Mouse (Mus musculus): ENCODE results near the gene Cped1. TPM values are rescaled to one million over a fixed set of nuclear protein-coding genes. Genes with fewer than 3 reads are reported as not detected.

Cped1 gene
- polyA plus RNA-seq, 1 experiment from 2014 or later = 67.9 TPM

- Histone ChIP-seq H3K9ac (ENCODE audit: low read depth, low read length) (peak overlapping the region; percentile 29; the same call in 1 of the 2 replicates), H3K4me3 (ENCODE audit: low read length) (peak overlapping the region; percentile 7), H3K27me3 (ENCODE audit: control insufficient read depth, insufficient read depth, low read length) (no peaks in the 10 kb centered on the region), H3K27ac (ENCODE audit: low read depth, low read length) (no peak overlapping the region), H3K36me3 (ENCODE audit: control insufficient read depth, insufficient read depth, low read length) (no peaks in the 10 kb centered on the region), H3K4me1 (ENCODE audit: control insufficient read depth, insufficient read depth, low read length) (0 out of 2 replicates have a peak, but pooled peaks cover 8% of the 10 kb centered on the region), H3K4me2 (replicated peaks; ENCODE audit: low read depth, low read length) (peak overlapping the region; percentile 59; the same call in 1 of the 2 replicates), H3K9me3 (ENCODE audit: control insufficient read depth, low read length) (no peaks in the 10 kb centered on the region)
- 52% methylated on average over 4 of the region's 4 CpGs for WGBS
- ATAC-seq (ENCODE audit: low FRiP score, low TSS enrichment) = no peak
Measured at GRCm38 (mm10) chr6:21991151-21991550, 5.4 kb downstream of the Cped1 start.

- Histone ChIP-seq H3K36me3 (ENCODE audit: control insufficient read depth, insufficient read depth, low read length) (no peaks in the 10 kb centered on the region), H3K4me3 (ENCODE audit: low read length) (no peak overlapping the region), H3K9me3 (ENCODE audit: control insufficient read depth, low read length) (no peaks in the 10 kb centered on the region), H3K4me2 (replicated peaks; ENCODE audit: low read depth, low read length) (no peak overlapping the region), H3K4me1 (ENCODE audit: control insufficient read depth, insufficient read depth, low read length) (peaks cover 19% of the 10 kb centered on the region), H3K27me3 (ENCODE audit: control insufficient read depth, insufficient read depth, low read length) (no peaks in the 10 kb centered on the region), H3K9ac (ENCODE audit: low read depth, low read length) (no peak overlapping the region), H3K27ac (ENCODE audit: low read depth, low read length) (peak overlapping the region; percentile 30; the same call in 1 of the 2 replicates)
- 49% methylated on average over 2 of the region's 2 CpGs for WGBS
- ATAC-seq (ENCODE audit: low FRiP score, low TSS enrichment) = no peak
Measured at GRCm38 (mm10) chr6:21993070-21993469, 7.4 kb downstream of the Cped1 start.

DNA sequence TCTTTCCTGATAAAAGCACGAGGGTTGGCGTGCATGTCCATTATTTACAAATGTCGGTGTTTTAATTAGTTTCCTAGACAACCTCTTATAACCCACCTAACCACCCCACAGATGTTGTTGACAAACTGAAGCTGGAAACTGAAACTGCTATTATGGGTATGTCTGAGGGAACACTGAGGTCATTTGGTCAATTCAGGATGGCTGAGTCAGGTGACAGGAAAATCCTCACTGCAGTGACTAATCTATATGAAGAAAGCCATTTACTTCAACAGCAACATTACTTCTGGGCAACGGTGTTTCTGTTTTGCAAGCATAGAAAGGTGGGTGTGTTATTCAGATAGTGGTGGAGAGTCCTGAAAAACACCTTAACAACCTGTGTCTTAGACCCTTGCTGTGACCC is 12.4 kb downstream of the Cped1 start:
- H3K9ac ChIP-seq (ENCODE audit: low read depth, low read length) = no peak overlapping the region
- no peak overlapping the region for H3K4me3 ChIP-seq (ENCODE audit: low read length)
- peak overlapping the region; percentile 88 for H3K27ac ChIP-seq (ENCODE audit: low read depth, low read length)
- no peak overlapping the region for H3K4me2 ChIP-seq (replicated peaks; ENCODE audit: low read depth, low read length)
- peaks cover 3% of the 10 kb centered on the region; the same call in 1 of the 2 replicates for H3K36me3 ChIP-seq (ENCODE audit: control insufficient read depth, insufficient read depth, low read length)
- ATAC-seq (ENCODE audit: low FRiP score, low TSS enrichment) = no peak
- WGBS = 32% methylated on average over 4 of the region's 4 CpGs
- no peaks in the 10 kb centered on the region for H3K9me3 ChIP-seq (ENCODE audit: control insufficient read depth, low read length)
- H3K4me1 ChIP-seq (ENCODE audit: control insufficient read depth, insufficient read depth, low read length) = peaks cover 51% of the 10 kb centered on the region
- no peaks in the 10 kb centered on the region for H3K27me3 ChIP-seq (ENCODE audit: control insufficient read depth, insufficient read depth, low read length)

- Histone ChIP-seq H3K9ac (ENCODE audit: low read depth, low read length) (0 out of 2 replicates have a peak overlapping the region, but pooled peaks have one; percentile 9), H3K36me3 (ENCODE audit: control insufficient read depth, insufficient read depth, low read length) (peaks cover 3% of the 10 kb centered on the region; the same call in 1 of the 2 replicates), H3K4me3 (ENCODE audit: low read length) (no peak overlapping the region), H3K4me1 (ENCODE audit: control insufficient read depth, insufficient read depth, low read length) (peaks cover 56% of the 10 kb centered on the region), H3K27ac (ENCODE audit: low read depth, low read length) (peak overlapping the region; percentile 88), H3K27me3 (ENCODE audit: control insufficient read depth, insufficient read depth, low read length) (no peaks in the 10 kb centered on the region), H3K9me3 (ENCODE audit: control insufficient read depth, low read length) (no peaks in the 10 kb centered on the region), H3K4me2 (replicated peaks; ENCODE audit: low read depth, low read length) (peak overlapping the region; percentile 25)
- no peak for ATAC-seq (ENCODE audit: low FRiP score, low TSS enrichment)
- WGBS = 11% methylated on average over 11 of the region's 11 CpGs
Measured at GRCm38 (mm10) chr6:21999025-21999424, 13.3 kb downstream of the Cped1 start.

DNA sequence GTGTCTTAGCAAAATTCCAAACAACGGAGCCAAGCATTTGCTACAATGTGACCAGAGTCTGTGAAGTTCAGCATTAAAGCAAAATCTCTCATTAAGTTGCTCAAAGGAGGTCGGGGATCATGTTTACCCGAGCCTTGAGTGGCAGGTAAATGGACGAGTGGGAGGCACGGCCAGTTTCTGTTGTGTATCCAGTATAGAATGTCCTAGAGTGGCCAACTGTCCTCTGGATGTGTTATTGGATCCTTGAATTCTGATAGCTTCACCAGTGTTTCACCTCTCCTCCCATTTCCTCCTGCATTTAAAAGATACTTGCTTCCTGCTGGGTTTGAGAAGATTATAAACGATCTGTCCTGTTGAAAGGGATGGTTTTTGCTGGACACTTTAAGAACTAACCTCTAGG is 14.4 kb downstream of the Cped1 start:
- peak; percentile 87 for ATAC-seq (ENCODE audit: low FRiP score, low TSS enrichment)
- H3K9me3 ChIP-seq (ENCODE audit: control insufficient read depth, low read length) = no peaks in the 10 kb centered on the region
- no peak overlapping the region for H3K4me3 ChIP-seq (ENCODE audit: low read length)
- H3K4me2 ChIP-seq (replicated peaks; ENCODE audit: low read depth, low read length) = peak overlapping the region; percentile 24
- peak overlapping the region; percentile 88 for H3K27ac ChIP-seq (ENCODE audit: low read depth, low read length)
- peaks cover 3% of the 10 kb centered on the region; the same call in 1 of the 2 replicates for H3K36me3 ChIP-seq (ENCODE audit: control insufficient read depth, insufficient read depth, low read length)
- WGBS = 7% methylated on average over 6 of the region's 6 CpGs
- H3K9ac ChIP-seq (ENCODE audit: low read depth, low read length) = no peak overlapping the region
- H3K27me3 ChIP-seq (ENCODE audit: control insufficient read depth, insufficient read depth, low read length) = no peaks in the 10 kb centered on the region
- peaks cover 61% of the 10 kb centered on the region for H3K4me1 ChIP-seq (ENCODE audit: control insufficient read depth, insufficient read depth, low read length)

- 66% methylated on average over 3 of the region's 3 CpGs for WGBS
- Histone ChIP-seq H3K4me2 (replicated peaks; ENCODE audit: low read depth, low read length) (no peak overlapping the region), H3K36me3 (ENCODE audit: control insufficient read depth, insufficient read depth, low read length) (peaks cover 3% of the 10 kb centered on the region; the same call in 1 of the 2 replicates), H3K9ac (ENCODE audit: low read depth, low read length) (no peak overlapping the region; the same call in 1 of the 2 replicates), H3K9me3 (ENCODE audit: control insufficient read depth, low read length) (no peaks in the 10 kb centered on the region), H3K27ac (ENCODE audit: low read depth, low read length) (peak overlapping the region; percentile 88), H3K27me3 (ENCODE audit: control insufficient read depth, insufficient read depth, low read length) (no peaks in the 10 kb centered on the region), H3K4me1 (ENCODE audit: control insufficient read depth, insufficient read depth, low read length) (peaks cover 57% of the 10 kb centered on the region), H3K4me3 (ENCODE audit: low read length) (no peak overlapping the region)
- no peak for ATAC-seq (ENCODE audit: low FRiP score, low TSS enrichment)
Measured at GRCm38 (mm10) chr6:22000881-22001280, 15.2 kb downstream of the Cped1 start.

DNA sequence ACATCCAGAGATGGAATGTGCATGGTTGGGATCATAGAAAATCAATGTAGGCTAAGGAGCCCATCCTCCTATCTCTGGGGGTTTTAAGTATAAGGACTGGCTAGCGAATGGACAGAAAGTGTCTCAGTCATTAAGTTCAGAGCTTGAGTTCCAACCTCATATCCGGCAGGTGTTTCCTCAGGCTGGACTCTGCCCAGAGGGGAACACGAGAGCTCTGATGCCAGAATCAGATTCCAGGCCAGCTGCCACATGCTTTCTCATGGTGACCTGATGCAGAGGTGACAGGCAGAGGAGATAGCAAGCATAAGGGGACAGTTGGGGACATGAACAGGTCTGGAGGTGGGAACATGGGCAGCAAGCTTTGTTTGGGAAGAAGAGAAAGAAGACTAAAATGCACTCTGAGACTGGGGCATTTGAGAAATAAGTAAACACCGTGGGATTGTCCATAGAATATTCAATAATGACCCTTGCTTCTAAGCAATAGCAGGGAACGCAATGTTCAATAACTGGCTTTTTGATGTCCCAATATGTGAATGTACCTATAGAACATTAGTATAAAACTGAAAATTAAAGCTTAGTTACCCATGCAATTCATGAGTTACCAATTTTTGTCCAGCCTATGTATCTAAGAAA is 15.7 kb downstream of the Cped1 start:
- peaks cover 57% of the 10 kb centered on the region for H3K4me1 ChIP-seq (ENCODE audit: control insufficient read depth, insufficient read depth, low read length)
- no peak for ATAC-seq (ENCODE audit: low FRiP score, low TSS enrichment)
- no peak overlapping the region for H3K4me2 ChIP-seq (replicated peaks; ENCODE audit: low read depth, low read length)
- H3K27ac ChIP-seq (ENCODE audit: low read depth, low read length) = peak overlapping the region; percentile 88
- peaks cover 3% of the 10 kb centered on the region; the same call in 1 of the 2 replicates for H3K36me3 ChIP-seq (ENCODE audit: control insufficient read depth, insufficient read depth, low read length)
- H3K9me3 ChIP-seq (ENCODE audit: control insufficient read depth, low read length) = no peaks in the 10 kb centered on the region
- H3K27me3 ChIP-seq (ENCODE audit: control insufficient read depth, insufficient read depth, low read length) = no peaks in the 10 kb centered on the region
- H3K9ac ChIP-seq (ENCODE audit: low read depth, low read length) = no peak overlapping the region
- H3K4me3 ChIP-seq (ENCODE audit: low read length) = no peak overlapping the region
- 61% methylated on average over 5 of the region's 5 CpGs for WGBS

DNA sequence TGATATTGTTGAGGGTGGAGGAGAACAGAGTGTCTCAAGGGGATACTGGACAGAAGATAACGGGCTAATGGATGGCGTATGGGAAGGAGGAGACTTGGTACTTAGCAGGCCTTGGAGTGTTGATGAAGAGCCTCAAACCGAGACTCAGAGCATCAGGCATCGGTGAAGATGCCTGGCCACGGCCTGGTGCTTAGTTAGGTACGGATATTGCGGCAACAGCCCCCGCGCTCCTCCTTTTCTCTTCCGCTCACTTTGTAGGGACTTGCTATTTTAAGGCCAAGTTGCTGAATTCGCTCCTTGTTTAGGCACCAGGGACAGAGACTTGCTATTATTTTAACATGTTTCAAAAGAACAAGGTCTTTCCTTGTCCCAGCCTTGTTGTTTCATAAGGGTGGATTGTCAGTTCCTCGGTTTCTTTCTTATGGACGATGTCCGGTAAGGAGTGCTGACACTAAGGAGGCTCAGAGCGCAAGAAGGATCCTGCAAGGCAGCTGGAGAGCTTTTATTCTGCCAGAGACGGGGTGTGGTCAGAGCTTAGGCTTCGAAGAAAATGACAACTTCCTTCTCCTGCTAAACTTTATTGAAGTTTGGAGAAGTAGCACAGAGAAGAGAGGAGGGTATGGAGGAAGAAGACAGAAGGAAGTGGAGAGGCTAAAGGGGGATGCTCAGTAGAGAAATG is 16.9 kb downstream of the Cped1 start:
- 45% methylated on average over 17 of the region's 17 CpGs for WGBS
- Histone ChIP-seq H3K4me2 (replicated peaks; ENCODE audit: low read depth, low read length) (peak overlapping the region; percentile 22), H3K4me1 (ENCODE audit: control insufficient read depth, insufficient read depth, low read length) (peaks cover 48% of the 10 kb centered on the region), H3K4me3 (ENCODE audit: low read length) (no peak overlapping the region), H3K9me3 (ENCODE audit: control insufficient read depth, low read length) (no peaks in the 10 kb centered on the region), H3K27ac (ENCODE audit: low read depth, low read length) (peak overlapping the region; percentile 95), H3K27me3 (ENCODE audit: control insufficient read depth, insufficient read depth, low read length) (no peaks in the 10 kb centered on the region), H3K9ac (ENCODE audit: low read depth, low read length) (no peak overlapping the region), H3K36me3 (ENCODE audit: control insufficient read depth, insufficient read depth, low read length) (peaks cover 3% of the 10 kb centered on the region; the same call in 1 of the 2 replicates)
- ATAC-seq (ENCODE audit: low FRiP score, low TSS enrichment) = peak; percentile 7; the same call in 1 of the 2 replicates

- ATAC-seq (ENCODE audit: low FRiP score, low TSS enrichment) = peak; percentile 88
- Histone ChIP-seq H3K27ac (ENCODE audit: low read depth, low read length) (peak overlapping the region; percentile 95), H3K4me2 (replicated peaks; ENCODE audit: low read depth, low read length) (peak overlapping the region; percentile 22), H3K4me1 (ENCODE audit: control insufficient read depth, insufficient read depth, low read length) (peaks cover 44% of the 10 kb centered on the region), H3K36me3 (ENCODE audit: control insufficient read depth, insufficient read depth, low read length) (peaks cover 3% of the 10 kb centered on the region; the same call in 1 of the 2 replicates), H3K9ac (ENCODE audit: low read depth, low read length) (no peak overlapping the region), H3K9me3 (ENCODE audit: control insufficient read depth, low read length) (no peaks in the 10 kb centered on the region), H3K27me3 (ENCODE audit: control insufficient read depth, insufficient read depth, low read length) (no peaks in the 10 kb centered on the region), H3K4me3 (ENCODE audit: low read length) (no peak overlapping the region)
- WGBS = 20% methylated on average over 6 of the region's 6 CpGs
Measured at GRCm38 (mm10) chr6:22003200-22003587, 17.5 kb downstream of the Cped1 start.

Data from kidney, embryonic 14.5 days (tissue).